Mouse (Mus musculus) left cerebral cortex, adult 9 months (tissue): ENCODE measurements around the gene Spaca9.

Experiments
- DNase-seq, 2 experiments: peaks; one replicate each; pipeline ENCODE4 v3.0.0; 2022; ENCODE audit warnings: low spot score in 2 of 2

The Spaca9 gene

GRCm38 (mm10) chr2:28699361-28700335 is at the start of gene Spaca9, which contains the start of gene Ak8:
Gene Spaca9, minus strand, starts transcription at chr2:28699727.
Gene Ak8, plus strand, starts transcription at chr2:28700164.
- peak; percentile 42 to 83 for DNase-seq

DNA sequence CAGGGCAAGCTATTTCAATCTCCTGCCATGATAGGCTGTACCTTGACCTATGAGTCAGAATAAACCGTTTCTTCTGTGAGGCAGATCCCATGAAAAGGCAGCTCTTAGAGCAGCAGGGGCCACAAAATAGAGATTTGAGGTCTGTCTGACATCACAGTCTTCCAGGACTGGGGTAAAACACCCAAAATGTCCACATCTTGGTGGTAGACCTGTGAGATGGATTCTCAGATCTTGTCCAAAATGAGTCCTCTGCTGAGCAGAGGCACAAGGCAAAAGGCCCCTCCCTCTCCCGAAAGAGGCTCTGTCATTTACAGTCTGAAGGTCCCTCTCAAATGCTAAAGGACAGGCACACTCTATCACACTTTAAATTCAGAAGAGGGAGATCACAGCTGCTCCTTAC is 48.2 kb upstream of the Spaca9 start:
- DNase-seq, result no peak

- no peak for DNase-seq
Observed at GRCm38 (mm10) chr2:28746682-28747332, 47.3 kb upstream of the Spaca9 start.

DNA sequence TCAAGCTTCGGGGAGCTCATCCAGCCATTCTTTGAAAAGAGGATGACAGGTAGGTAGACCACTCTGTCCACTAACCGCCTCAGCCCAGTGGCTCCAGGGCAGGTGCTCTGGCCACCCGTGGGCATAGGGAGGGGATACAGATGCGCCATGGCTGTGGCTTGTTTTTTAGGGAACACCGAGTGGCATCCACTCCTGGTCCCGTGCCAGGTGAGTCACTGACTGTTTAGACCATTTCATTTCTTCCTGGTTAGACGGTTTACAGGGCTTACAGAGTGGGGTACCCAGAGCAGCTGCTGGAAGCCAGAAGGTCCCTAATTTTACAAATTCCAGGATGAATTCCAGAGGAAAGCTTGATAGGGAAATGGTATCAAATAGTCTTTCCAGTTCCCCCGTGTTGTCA is 43.2 kb upstream of the Spaca9 start:
- no peak for DNase-seq

GRCm38 (mm10) chr2:28740159-28740558 is 40.6 kb upstream of the Spaca9 start:
- no peak for DNase-seq

DNA sequence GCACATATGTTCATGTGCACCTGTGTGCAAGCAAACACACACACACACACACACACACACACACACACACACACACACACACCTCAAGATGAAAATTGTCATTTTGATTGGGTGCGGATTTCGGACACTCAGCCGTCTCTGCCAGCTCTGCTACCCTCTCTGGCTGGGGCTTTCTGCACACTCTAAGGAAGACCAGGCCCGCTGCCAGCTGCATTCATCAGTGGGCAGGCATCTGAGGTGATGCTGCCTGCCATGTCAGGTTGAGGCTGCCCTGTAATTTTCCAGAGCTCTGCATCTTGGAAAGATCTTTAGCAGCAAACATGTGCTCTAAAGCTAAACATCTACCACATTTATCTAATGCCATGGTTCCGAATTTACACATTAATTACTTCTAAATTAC is 37.6 kb upstream of the Spaca9 start:
- DNase-seq, result no peak

GRCm38 (mm10) chr2:28730676-28731075 is 31.1 kb upstream of the Spaca9 start:
- DNase-seq, result no peak

DNA sequence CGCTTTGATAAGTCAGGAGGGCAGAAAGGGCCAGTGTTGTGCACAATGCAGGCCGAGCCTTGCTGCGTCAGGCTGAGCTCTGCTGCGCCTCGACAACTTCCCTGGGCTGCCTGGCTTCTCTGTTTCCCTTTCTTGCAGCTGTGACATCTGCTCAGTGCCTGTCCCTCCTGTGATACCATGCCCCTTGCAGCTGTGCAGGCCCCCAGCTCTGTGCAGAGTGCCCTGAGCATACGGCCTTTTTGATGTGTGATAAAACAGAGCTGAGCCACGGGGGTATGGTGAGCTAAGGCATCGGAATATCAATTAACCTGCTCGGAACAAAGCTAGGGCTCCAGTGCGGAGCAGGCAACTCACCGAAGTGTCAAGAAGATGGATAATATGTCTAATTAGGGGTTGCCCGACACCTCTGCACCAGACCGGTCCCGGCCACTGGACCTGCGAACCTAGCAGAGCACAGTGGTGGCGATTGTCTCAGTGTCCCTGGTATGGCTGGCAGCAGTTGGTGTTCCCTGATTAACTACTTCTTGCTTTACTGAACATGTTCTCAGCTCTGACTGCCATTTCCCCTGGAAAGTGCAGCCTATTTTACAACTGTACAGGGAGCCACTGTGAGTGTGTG is 28.4 kb upstream of the Spaca9 start:
- DNase-seq, result no peak

GRCm38 (mm10) chr2:28723912-28724311 is 24.4 kb upstream of the Spaca9 start:
- no peak for DNase-seq

- no peak for DNase-seq
Observed at GRCm38 (mm10) chr2:28722419-28722818, 22.9 kb upstream of the Spaca9 start.

GRCm38 (mm10) chr2:28713036-28713435 is 13.5 kb upstream of the Spaca9 start:
- no peak for DNase-seq

DNA sequence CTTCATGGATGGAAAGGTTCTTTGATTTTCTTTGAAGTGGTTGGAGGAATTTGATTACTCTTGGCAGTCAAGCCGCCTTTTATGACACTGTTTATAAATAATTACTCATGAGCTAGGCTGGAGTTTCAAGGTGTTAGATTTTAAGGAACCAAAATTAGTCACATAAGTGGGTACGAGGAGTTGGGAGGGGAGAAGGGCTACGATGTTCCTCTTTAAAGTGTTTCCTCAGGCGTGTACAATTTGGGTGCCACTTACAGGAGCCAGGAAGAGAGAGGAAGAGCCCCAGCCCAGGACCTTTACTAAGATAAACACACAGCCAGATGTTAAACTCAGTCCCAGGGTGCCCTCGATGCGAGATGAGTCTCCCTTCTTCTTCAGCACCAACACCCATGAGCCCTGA is 7.3 kb upstream of the Spaca9 start:
- DNase-seq, result no peak

- no peak for DNase-seq
Observed at GRCm38 (mm10) chr2:28706106-28706636, 6.6 kb upstream of the Spaca9 start.

- no peak for DNase-seq
Observed at GRCm38 (mm10) chr2:28701646-28702262, 2.2 kb upstream of the Spaca9 start.

GRCm38 (mm10) chr2:28698566-28698965 is 961 bp downstream of the Spaca9 start:
- no peak for DNase-seq

DNA sequence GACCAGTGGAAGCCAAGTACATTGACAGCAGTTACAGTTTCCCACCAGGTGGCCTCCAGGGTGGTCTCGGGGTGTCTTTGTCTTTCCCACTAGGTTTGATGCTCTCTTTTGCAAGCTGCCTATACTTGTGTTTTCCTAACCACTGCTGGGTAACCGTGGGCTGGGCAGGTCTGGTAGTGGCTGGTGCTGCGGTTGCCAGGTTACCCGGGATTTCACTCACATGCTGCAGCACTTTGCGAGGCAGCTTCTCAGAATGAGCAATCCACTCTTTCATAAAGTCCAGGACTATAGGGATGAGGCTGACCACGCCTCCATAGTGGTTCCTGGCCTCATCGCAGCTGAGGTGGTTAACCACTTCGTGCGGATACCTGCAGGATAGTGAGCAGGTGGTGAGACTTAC is 6.8 kb downstream of the Spaca9 start:
- DNase-seq, result peak in 1 of 2 experiments; percentile 25

GRCm38 (mm10) chr2:28688431-28688830 is 11.1 kb downstream of the Spaca9 start:
- no peak for DNase-seq

DNA sequence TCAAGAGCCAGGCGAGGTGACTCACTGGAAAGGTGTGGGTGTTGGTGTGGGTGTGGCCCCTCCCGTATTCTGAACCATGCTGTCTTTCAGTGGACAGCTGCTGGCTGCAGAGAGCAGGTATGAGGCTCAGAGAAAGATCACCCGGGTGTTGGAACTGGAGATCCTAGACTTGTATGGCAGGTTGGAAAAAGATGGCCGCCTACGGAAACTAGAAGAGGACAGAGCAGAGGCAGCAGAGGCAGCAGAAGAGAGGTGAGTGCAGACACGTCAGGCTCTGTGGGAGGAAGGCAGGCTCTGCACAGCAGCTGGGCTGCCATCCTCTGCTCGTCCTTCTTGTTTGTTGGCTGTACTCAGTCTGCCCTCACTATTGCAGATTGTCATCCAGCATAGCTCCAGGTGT is 13.6 kb downstream of the Spaca9 start:
- DNase-seq, result peak; percentile 48 to 57

DNA sequence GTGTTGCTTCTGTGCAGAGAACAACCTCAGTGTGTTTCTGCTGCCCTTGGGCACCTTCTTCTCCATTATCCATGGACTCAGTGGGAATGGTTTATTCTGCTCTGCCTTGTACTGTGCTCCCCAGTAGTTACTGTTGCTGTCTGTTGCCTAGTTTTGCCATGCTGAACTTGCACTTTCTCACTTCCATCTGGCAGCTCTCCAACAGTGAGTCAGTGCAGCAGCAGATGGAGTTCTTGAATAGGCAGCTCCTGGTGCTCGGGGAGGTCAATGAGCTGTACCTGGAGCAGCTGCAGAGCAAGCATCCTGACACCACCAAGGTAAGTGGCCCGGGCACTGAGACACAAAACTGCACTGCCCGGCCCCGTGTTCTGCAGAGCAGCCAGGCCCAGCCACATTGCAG is 17.8 kb downstream of the Spaca9 start:
- DNase-seq, result peak; percentile 28 to 68

- peak in 1 of 2 experiments; percentile 36 for DNase-seq
Observed at GRCm38 (mm10) chr2:28680710-28681109, 18.8 kb downstream of the Spaca9 start.

- DNase-seq, result no peak
Observed at GRCm38 (mm10) chr2:28676005-28676404, 23.5 kb downstream of the Spaca9 start.

- DNase-seq, result no peak
Observed at GRCm38 (mm10) chr2:28671438-28671837, 28.1 kb downstream of the Spaca9 start.
